Mouse (Mus musculus): ENCODE data around the gene Aoah.

DNA sequence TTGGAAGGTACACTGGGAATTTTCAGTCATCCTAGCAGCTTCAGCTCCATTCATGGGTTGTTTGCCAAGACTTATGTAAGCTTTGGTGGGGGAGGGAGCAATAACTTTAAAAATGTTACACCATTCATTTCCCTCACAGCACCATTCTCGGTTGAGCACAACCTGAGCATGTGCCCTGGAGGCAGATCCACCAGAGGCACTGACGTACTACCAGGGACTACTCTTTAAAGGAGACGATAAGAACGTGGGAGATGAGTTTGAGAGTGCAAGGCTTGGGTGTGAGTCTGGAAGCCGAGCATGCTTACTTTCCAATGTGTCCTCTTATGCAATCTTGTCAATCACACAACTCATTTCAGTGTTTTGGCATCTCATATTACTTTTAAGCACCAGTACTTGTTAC is 230.9 kb downstream of the Aoah start:
- TF ChIP-seq CTCF (IDR thresholded peaks at IDR 0.05; ENCODE audit: low read depth, low read length) (no peak), POLR2A (IDR thresholded peaks at IDR 0.05; ENCODE audit: borderline replicate concordance, low read depth, low read length) (no peak)
